Mouse (Mus musculus): ENCODE data around the gene Mroh9. TPM values are rescaled to one million over a fixed set of nuclear protein-coding genes. Genes with fewer than 3 reads are reported as not detected.

The Mroh9 gene
- polyA plus RNA-seq, 1 experiment from 2014 or later, result not detected

GRCm38 (mm10) chr1:162986777-162987176, 98.7 kb downstream of the Mroh9 start:
- Histone ChIP-seq H3K9me3 (ENCODE audit: low read length) (no peaks in the 10 kb centered on the region), H3K9ac (replicated peaks; ENCODE audit: low read depth) (no peak overlapping the region), H3K36me3 (ENCODE audit: insufficient read depth, low read length) (no peaks in the 10 kb centered on the region), H3K27ac (ENCODE audit: low read length) (no peak overlapping the region), H3K27me3 (replicated peaks; ENCODE audit: insufficient read depth, low read length) (no peaks in the 10 kb centered on the region), H3K4me1 (ENCODE audit: insufficient read depth, low read depth, low read length) (no peaks in the 10 kb centered on the region), H3K4me2 (replicated peaks; ENCODE audit: low read depth, low read length) (no peak overlapping the region), H3K4me3 (ENCODE audit: low read depth, low read length) (no peak overlapping the region)
- DNase-seq (ENCODE audit: low spot score) (no peak), ATAC-seq (no peak)
- TF ChIP-seq CTCF (IDR thresholded peaks at IDR 0.05) (no peak), EP300 (IDR thresholded peaks at IDR 0.05) (no peak)
- 60% methylated on average over 1 of the region's 1 CpGs for WGBS

- 69% methylated on average over 2 of the region's 2 CpGs for WGBS
- H3K27me3 ChIP-seq (replicated peaks; ENCODE audit: insufficient read depth, low read length), result no peaks in the 10 kb centered on the region
- no peaks in the 10 kb centered on the region for H3K4me1 ChIP-seq (ENCODE audit: insufficient read depth, low read depth, low read length)
- H3K4me2 ChIP-seq (replicated peaks; ENCODE audit: low read depth, low read length), result no peak overlapping the region
- H3K9ac ChIP-seq (replicated peaks; ENCODE audit: low read depth), result no peak overlapping the region
- no peak for TF ChIP-seq CTCF (IDR thresholded peaks at IDR 0.05)
- peak; percentile 69 for TF ChIP-seq EP300 (IDR thresholded peaks at IDR 0.05)
- H3K36me3 ChIP-seq (ENCODE audit: insufficient read depth, low read length), result no peaks in the 10 kb centered on the region
- peak; percentile 30; the same call in 1 of the 2 replicates for ATAC-seq
- DNase-seq (ENCODE audit: low spot score), result peak; percentile 41
- no peaks in the 10 kb centered on the region for H3K9me3 ChIP-seq (ENCODE audit: low read length)
- no peak overlapping the region for H3K4me3 ChIP-seq (ENCODE audit: low read depth, low read length)
- no peak overlapping the region for H3K27ac ChIP-seq (ENCODE audit: low read length)
These were observed 99.2 kb downstream of the Mroh9 start for GRCm38 (mm10) chr1:162986121-162986748.

GRCm38 (mm10) chr1:162984428-162984827, 101.0 kb downstream of the Mroh9 start, which contains the start of gene Fmo3:
Fmo3 (minus strand) TSS chr1:162984528.
- WGBS, result 71% methylated on average over 1 of the region's 1 CpGs
- no peak for DNase-seq (ENCODE audit: low spot score)
- Histone ChIP-seq H3K36me3 (ENCODE audit: insufficient read depth, low read length) (no peaks in the 10 kb centered on the region), H3K4me2 (replicated peaks; ENCODE audit: low read depth, low read length) (no peak within 1 kb of the TSS), H3K4me3 (ENCODE audit: low read depth, low read length) (no peak within 1 kb of the TSS), H3K9ac (replicated peaks; ENCODE audit: low read depth) (no peak within 1 kb of the TSS), H3K27me3 (replicated peaks; ENCODE audit: insufficient read depth, low read length) (no peaks in the 10 kb centered on the region), H3K4me1 (ENCODE audit: insufficient read depth, low read depth, low read length) (no peaks in the 10 kb centered on the region), H3K27ac (ENCODE audit: low read length) (no peak within 1 kb of the TSS), H3K9me3 (ENCODE audit: low read length) (no peaks in the 10 kb centered on the region)
- TF ChIP-seq CTCF (IDR thresholded peaks at IDR 0.05), result no peak
- TF ChIP-seq EP300 (IDR thresholded peaks at IDR 0.05), result no peak
- ATAC-seq, result no peak

Other genes starting within 250 kb of the Mroh9 start
- 86.4 and 103 TPM in 2 replicates for gene Fmo1, start 219.1 kb downstream of the Mroh9 start, polyA plus RNA-seq (2015; fragmentation: Nextera tagmentation; extraction: Ambion mirVana)
- 266 and 286 TPM in 2 replicates for gene Fmo2, start 186.9 kb downstream of the Mroh9 start, polyA plus RNA-seq (2015; fragmentation: Nextera tagmentation; extraction: Ambion mirVana)
- gene Fmo6, start 148.2 kb downstream of the Mroh9 start, polyA plus RNA-seq (2015; fragmentation: Nextera tagmentation; extraction: Ambion mirVana), result 0.08 and 0.16 TPM in 2 replicates
- gene Fmo3, start 101.1 kb downstream of the Mroh9 start, polyA plus RNA-seq (2015; fragmentation: Nextera tagmentation; extraction: Ambion mirVana), result 0.60 and 1.2 TPM in 2 replicates
- 3.6 and 4.6 TPM in 2 replicates for gene Prrx1, start 228.0 kb upstream of the Mroh9 start, polyA plus RNA-seq (2015; fragmentation: Nextera tagmentation; extraction: Ambion mirVana)